Mouse (Mus musculus): ENCODE measurements around the gene Me1.

GRCm38 (mm10) chr9:86599723-86600303 is 95.9 kb downstream of the Me1 start:
- TF ChIP-seq POLR2A (IDR thresholded peaks at IDR 0.05; ENCODE audit: extremely low read depth, insufficient read depth, low read length) (no peak), CTCF (IDR thresholded peaks at IDR 0.05; ENCODE audit: extremely low read depth, insufficient read depth, low read length) (no peak)
